Mouse (Mus musculus) layer of hippocampus, adult 2 months (tissue): ENCODE data around the gene Exoc2. TPM values are rescaled to one million over a fixed set of nuclear protein-coding genes. Genes with fewer than 3 reads are reported as not detected.

ENCODE experiments used
- DNase-seq, 2 experiments: peaks; one replicate each; pipeline ENCODE4 v3.0.0; 2022; ENCODE audit warnings: low spot score in 2 of 2
- H3K27ac ChIP-seq: fragments of 200-600 bp; 2 replicates; pipeline ENCODE4 v1.8.1; 2022
- H3K4me3 ChIP-seq: fragments of 200-600 bp; 2 replicates; pipeline ENCODE4 v1.8.1; 2022; ENCODE audit warnings: mild to moderate bottlenecking
- CTCF ChIP-seq: fragments of 200-600 bp; conservative IDR thresholded peaks from 2 replicates; pipeline ENCODE4 v1.8.1; 2022; ENCODE audit warnings: antibody characterized with exemption, mild to moderate bottlenecking, moderate library complexity
- total RNA-seq, 2 experiments: library from RNA; stranded (reverse); gene quantifications; 2 replicates each; pipeline ENCODE4 v1.2.3; 2021

Exoc2 gene
- total RNA-seq, 2 experiments from 2014 or later = 41.2 to 44.1 TPM

- H3K27ac ChIP-seq = no peak overlapping the region
- DNase-seq = no peak
- no peak for TF ChIP-seq CTCF
- H3K4me3 ChIP-seq = no peak overlapping the region
These were observed 123.2 kb downstream of the Exoc2 start for GRCm38 (mm10) chr13:30850736-30851135.

GRCm38 (mm10) chr13:30848001-30848400 is 125.9 kb downstream of the Exoc2 start:
- H3K4me3 ChIP-seq = no peak overlapping the region
- DNase-seq = no peak
- no peak for TF ChIP-seq CTCF
- H3K27ac ChIP-seq = no peak overlapping the region

- Histone ChIP-seq H3K27ac (no peak overlapping the region), H3K4me3 (no peak overlapping the region)
- no peak for DNase-seq
- TF ChIP-seq CTCF = no peak
These were observed 127.4 kb downstream of the Exoc2 start for GRCm38 (mm10) chr13:30846506-30846905.

- H3K27ac ChIP-seq = no peak overlapping the region
- DNase-seq = no peak
- no peak for TF ChIP-seq CTCF
- H3K4me3 ChIP-seq = no peak overlapping the region
These were observed 130.8 kb downstream of the Exoc2 start for GRCm38 (mm10) chr13:30843049-30843448.

DNA sequence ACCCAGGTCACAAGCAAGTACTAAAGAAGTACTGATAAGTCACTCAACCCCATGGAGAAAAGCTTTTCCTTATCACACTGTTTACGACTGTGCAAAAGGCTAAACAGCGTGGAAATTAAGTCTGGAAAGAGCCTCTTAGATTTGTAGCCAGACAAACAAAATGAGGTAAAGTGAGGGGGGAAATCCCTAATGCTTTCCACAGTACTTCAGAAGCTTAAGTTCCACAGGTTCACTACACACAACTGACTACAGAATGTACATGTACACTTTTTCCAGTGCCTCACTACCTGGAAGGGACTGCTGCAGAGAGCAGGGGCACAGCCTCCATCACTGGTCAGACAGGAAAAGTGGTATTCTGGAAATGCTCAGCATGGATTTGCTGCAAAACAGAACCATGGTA is 132.1 kb downstream of the Exoc2 start:
- no peak for TF ChIP-seq CTCF
- H3K4me3 ChIP-seq = no peak overlapping the region
- DNase-seq = no peak
- H3K27ac ChIP-seq = no peak overlapping the region

GRCm38 (mm10) chr13:30841306-30841705 is 132.6 kb downstream of the Exoc2 start:
- no peak overlapping the region for H3K4me3 ChIP-seq
- no peak for DNase-seq
- no peak for TF ChIP-seq CTCF

DNA sequence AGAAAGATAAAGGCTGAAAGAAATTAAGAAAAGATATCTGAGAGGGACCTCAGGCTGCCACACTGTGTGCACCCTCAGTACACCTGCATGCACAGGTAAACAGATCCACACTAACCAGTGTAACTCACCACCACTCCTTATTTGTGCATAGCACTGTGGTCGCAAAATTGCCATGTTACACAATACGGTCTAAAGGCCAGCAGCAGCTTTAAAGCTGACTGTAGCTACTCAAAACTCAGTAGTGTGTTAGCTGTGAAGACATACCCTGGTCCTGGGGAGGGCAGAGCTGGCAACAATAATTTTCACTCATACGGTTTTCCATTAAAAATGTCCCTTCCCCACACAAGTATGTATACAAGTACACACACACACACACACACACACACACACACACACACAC is 133.2 kb downstream of the Exoc2 start:
- no peak overlapping the region for H3K4me3 ChIP-seq
- no peak for DNase-seq
- no peak overlapping the region for H3K27ac ChIP-seq
- TF ChIP-seq CTCF = no peak

More at GRCm38 (mm10) chr13:30841306-30841705, 132.6 kb downstream of the Exoc2 start:
- no peak overlapping the region for H3K27ac ChIP-seq

DNA sequence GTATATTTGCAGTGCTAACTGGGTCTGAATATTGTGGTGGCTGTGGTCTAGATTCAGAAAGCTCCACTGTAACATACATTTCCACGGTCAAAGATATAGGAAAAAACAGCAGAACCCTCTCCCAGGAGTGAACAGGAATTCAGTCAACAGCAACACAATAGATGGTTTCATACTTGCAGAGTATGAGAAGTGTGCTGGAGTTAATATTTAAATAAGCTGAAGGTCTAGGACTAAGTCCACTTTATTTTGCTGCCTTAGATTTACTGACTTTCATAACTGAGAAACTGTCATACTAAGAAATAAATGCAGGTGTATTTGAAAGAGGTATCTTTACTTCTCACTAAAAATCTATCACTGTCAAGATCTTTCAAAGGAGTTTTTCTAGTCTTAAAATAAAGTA is 137.6 kb downstream of the Exoc2 start:
- Histone ChIP-seq H3K27ac (no peak overlapping the region), H3K4me3 (no peak overlapping the region)
- TF ChIP-seq CTCF = no peak
- no peak for DNase-seq

- Histone ChIP-seq H3K4me3 (no peak overlapping the region), H3K27ac (no peak overlapping the region)
- no peak for DNase-seq
- TF ChIP-seq CTCF = no peak
These were observed 139.0 kb downstream of the Exoc2 start for GRCm38 (mm10) chr13:30834859-30835258.

GRCm38 (mm10) chr13:30834349-30834748 is 139.5 kb downstream of the Exoc2 start:
- no peak for DNase-seq
- no peak overlapping the region for H3K4me3 ChIP-seq
- H3K27ac ChIP-seq = no peak overlapping the region
- TF ChIP-seq CTCF = no peak

GRCm38 (mm10) chr13:30833476-30834149 is 140.3 kb downstream of the Exoc2 start:
- Histone ChIP-seq H3K4me3 (no peak overlapping the region), H3K27ac (no peak overlapping the region)
- DNase-seq = no peak
- TF ChIP-seq CTCF = no peak

GRCm38 (mm10) chr13:30831369-30831768 is 142.5 kb downstream of the Exoc2 start:
- no peak for TF ChIP-seq CTCF
- no peak overlapping the region for H3K4me3 ChIP-seq

DNA sequence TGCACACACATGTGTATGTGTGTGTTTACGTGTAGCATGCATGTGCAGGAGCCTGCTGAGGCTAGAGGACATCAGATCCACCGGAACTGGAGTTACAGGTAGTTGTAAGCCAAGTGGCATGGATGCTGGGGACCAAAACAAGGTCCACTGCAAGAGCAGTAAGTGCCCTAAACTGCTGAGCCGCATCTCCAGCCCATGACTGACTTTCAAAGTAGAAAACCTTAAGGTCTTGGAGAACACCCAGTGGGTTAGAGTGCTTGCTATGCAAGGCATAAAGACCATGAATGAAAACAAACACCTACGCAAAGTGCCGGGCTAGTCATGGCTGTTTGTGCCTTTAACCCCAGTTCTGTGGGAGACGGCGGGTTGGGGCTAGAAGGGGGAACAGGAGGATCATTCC is 147.4 kb downstream of the Exoc2 start:
- no peak overlapping the region for H3K4me3 ChIP-seq
- DNase-seq = no peak
- no peak overlapping the region for H3K27ac ChIP-seq
- TF ChIP-seq CTCF = no peak

More at GRCm38 (mm10) chr13:30831369-30831768, 142.5 kb downstream of the Exoc2 start:
- no peak for DNase-seq
- H3K27ac ChIP-seq = no peak overlapping the region

DNA sequence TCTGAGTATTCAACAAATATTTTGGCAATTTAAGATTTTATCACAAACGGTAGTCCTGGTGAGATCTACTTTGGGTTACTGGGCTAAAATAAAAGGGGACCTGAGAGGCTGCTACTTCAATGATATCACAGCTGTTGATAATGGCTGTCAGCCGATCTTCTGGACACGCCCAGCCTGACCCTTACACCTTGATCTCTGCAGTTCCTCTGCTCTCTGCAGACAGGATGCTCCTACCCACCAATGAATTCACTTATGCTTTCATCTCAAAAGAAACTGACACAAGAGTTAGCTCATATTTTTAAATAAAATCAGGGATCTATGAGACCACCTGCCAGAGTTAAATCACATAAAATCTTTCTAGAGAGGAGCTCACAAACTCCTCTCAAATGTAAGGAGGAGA is 149.0 kb downstream of the Exoc2 start:
- Histone ChIP-seq H3K27ac (no peak overlapping the region), H3K4me3 (no peak overlapping the region)
- TF ChIP-seq CTCF = no peak
- DNase-seq = no peak

DNA sequence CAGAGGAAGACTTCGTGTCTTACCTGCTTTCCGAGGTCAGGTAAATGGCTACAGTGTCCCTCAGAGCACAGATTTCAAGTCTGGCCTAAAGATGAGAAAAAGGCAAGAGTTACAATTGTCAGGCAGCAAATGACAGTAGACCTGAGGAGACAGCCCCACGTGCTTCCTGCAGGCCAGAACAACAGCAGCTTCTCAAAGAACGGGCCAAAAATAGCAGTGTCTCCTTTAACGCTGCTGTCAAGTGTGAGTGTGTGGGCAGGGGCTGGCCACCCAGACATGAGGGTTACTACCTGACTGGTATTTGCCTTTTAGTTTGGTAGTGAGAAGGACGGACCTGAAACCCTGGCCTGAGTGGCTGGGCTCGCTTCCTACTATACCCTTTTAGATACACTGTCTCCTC is 153.3 kb downstream of the Exoc2 start:
- no peak for TF ChIP-seq CTCF
- no peak for DNase-seq
- Histone ChIP-seq H3K4me3 (no peak overlapping the region), H3K27ac (no peak overlapping the region)
